Mouse (Mus musculus) lung, adult 2 months (tissue): Measurements from ENCODE around the gene Acsf3.

Experiments used
- CTCF ChIP-seq: fragments of 200-500 bp; IDR thresholded peaks from 2 replicates; pipeline ENCODE4 v1.5.1; 2011; ENCODE audit warnings: mild to moderate bottlenecking, low read length, control low read depth; ENCODE audit not compliant: insufficient read depth
- POLR2A ChIP-seq: fragments of 200-500 bp; IDR thresholded peaks from 2 replicates; pipeline ENCODE4 v1.6.1; 2011; ENCODE audit warnings: low read depth, mild to moderate bottlenecking, control low read depth, low read length, borderline replicate concordance; ENCODE audit errors: extremely low read depth

GRCm38 (mm10) chr8:122845662-122846061, 70.4 kb downstream of the Acsf3 start:
- TF ChIP-seq POLR2A (no peak), CTCF (no peak)
